Comparison of ENCODE assay signal across 1 mouse cellular context in the genomic region with DNA sequence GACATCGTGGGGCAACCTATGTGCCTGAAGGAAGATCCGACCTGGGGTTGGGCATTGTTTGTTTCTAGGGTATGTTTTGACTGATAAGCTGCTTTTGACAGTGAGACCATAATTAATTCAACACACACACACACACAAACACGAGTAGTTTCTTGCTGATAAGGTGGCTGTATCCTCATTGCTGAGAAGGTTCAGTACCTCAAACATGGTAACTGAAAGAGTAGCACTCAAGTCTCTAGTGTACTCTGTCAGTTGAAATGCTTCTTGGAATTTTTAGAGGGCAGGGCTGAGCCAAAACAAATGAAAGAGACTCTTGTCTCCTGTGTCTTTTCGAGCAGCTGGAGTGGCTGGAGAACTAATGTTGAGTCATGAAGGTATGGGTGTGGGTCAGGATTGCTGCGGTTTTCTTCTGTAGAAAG.
A peak's percentile ranks its signal among the peaks of the same experiment; 100 is the strongest.
TF ChIP-seq lines count a peak whose summit lies in the region.

No protein-coding gene starts in this region.

TF ChIP-seq in MEL, 35 proteins besides CTCF, POLR2A, EP300 and RAD21 (continued from another document):
- TF ChIP-seq ZNF384 (IDR thresholded peaks at IDR 0.05; ENCODE audit: low read depth, low read length) (no peak), SIN3A (IDR thresholded peaks at IDR 0.05; ENCODE audit: low read length) (peak; percentile 40; the same call in 1 of the 2 replicates), TAL1 (IDR thresholded peaks at IDR 0.05; ENCODE audit: low read length) (peak; percentile 38; the same call in 1 of the 2 replicates), GATA1 (IDR thresholded peaks at IDR 0.05; ENCODE audit: low read depth, low read length) (peak; percentile 69), USF1 (IDR thresholded peaks at IDR 0.05; ENCODE audit: low read depth, low read length) (no peak), MYB (IDR thresholded peaks at IDR 0.05; ENCODE audit: low read depth, low read length) (no peak), MAZ (IDR thresholded peaks at IDR 0.05; ENCODE audit: low read depth, low read length) (no peak), MXI1 (IDR thresholded peaks at IDR 0.05; ENCODE audit: low read depth, low read length) (no peak), CHD2 (IDR thresholded peaks at IDR 0.05; ENCODE audit: low read length) (no peak), TBP (IDR thresholded peaks at IDR 0.05; ENCODE audit: low read depth, low read length) (no peak), HCFC1 (IDR thresholded peaks at IDR 0.05; ENCODE audit: low read depth, low read length) (no peak), E2F4 (IDR thresholded peaks at IDR 0.05; ENCODE audit: borderline replicate concordance, low read depth, low read length) (no peak)
